Mouse (Mus musculus) hindbrain, postnatal 0 days (tissue): ENCODE data around the gene Igfbp2. TPM values are rescaled to one million over a fixed set of nuclear protein-coding genes. Genes with fewer than 3 reads are reported as not detected.
A peak's percentile ranks its signal among the peaks of the same experiment; 100 is the strongest.

ENCODE experiments used
- ATAC-seq: fragments of 200-750 bp; cut with Nextera tagmentation; 2 replicates; pipeline ENCODE4 v1.8.0; 2017; ENCODE audit warnings: mild to moderate bottlenecking, moderate TSS enrichment, moderate library complexity
- DNase-seq: peaks from one replicate; pipeline ENCODE4 v3.0.0-alpha.2; 2015; ENCODE audit warnings: low spot score
- H3K27ac ChIP-seq: fragments of 300-500 bp; sonication (generic); 2 replicates; pipeline ENCODE4 v1.5.1; 2014; ENCODE audit warnings: mild to moderate bottlenecking
- H3K27me3 ChIP-seq: fragments of 300-500 bp; sonication (generic); 2 replicates; pipeline ENCODE4 v1.6.1; 2014; ENCODE audit warnings: low read length, mixed read lengths; ENCODE audit not compliant: insufficient read depth
- H3K36me3 ChIP-seq: fragments of 300-500 bp; sonication (generic); 2 replicates; pipeline ENCODE4 v1.6.1; 2014; ENCODE audit warnings: low read length, mixed read lengths; ENCODE audit not compliant: insufficient read depth
- H3K4me1 ChIP-seq: fragments of 300-500 bp; sonication (generic); 2 replicates; pipeline ENCODE4 v1.6.1; 2014; ENCODE audit warnings: antibody characterized with exemption, low read length, mixed read lengths; ENCODE audit not compliant: insufficient read depth
- H3K4me2 ChIP-seq: fragments of 300-500 bp; sonication (generic); 2 replicates; pipeline ENCODE4 v1.6.1; 2014; ENCODE audit warnings: low read depth, mild to moderate bottlenecking, low read length, moderate library complexity, mixed read lengths
- H3K4me3 ChIP-seq: fragments of 300-500 bp; sonication (generic); 2 replicates; pipeline ENCODE4 v1.5.1; 2014; ENCODE audit warnings: low read length
- H3K9ac ChIP-seq: fragments of 300-500 bp; sonication (generic); replicated peaks from 2 replicates; pipeline ENCODE4 v1.6.1; 2014; ENCODE audit warnings: mild to moderate bottlenecking, low read length, moderate library complexity, mixed read lengths
- H3K9me3 ChIP-seq: fragments of 300-500 bp; sonication (generic); 2 replicates; pipeline ENCODE4 v1.6.1; 2016; ENCODE audit warnings: low read length, mixed read lengths
- CTCF ChIP-seq: IDR thresholded peaks from 2 replicates; pipeline ENCODE4 v1.5.1; 2016; ENCODE audit warnings: antibody characterized with exemption, control low read depth, low read depth
- WGBS: fragments of 180-500 bp; shearing (Covaris S2); extraction: QIAGEN DNeasy Blood & Tissue Kit; methylation state at CpG from one replicate; pipeline ENCODE4 v1.1.7; 2014; 5-methylcytosine and 5-hydroxymethylcytosine counted together
- polyA plus RNA-seq: library from polyadenylated mRNA; unstranded; fragments of >200 nt; fragmentation: Nextera tagmentation; extraction: Ambion mirVana; gene quantifications from 2 replicates; pipeline ENCODE4 v1.2.1, GENCODE M21; 2015
- total RNA-seq: library from RNA; depleted of rRNA; stranded (reverse); fragments of >200 nt; gene quantifications from 2 replicates; pipeline ENCODE4 v1.2.3, GENCODE M21; 2014

Igfbp2 gene
- total and polyA plus RNA-seq, 2 experiments from 2014 or later, result 480 to 686 TPM

DNA sequence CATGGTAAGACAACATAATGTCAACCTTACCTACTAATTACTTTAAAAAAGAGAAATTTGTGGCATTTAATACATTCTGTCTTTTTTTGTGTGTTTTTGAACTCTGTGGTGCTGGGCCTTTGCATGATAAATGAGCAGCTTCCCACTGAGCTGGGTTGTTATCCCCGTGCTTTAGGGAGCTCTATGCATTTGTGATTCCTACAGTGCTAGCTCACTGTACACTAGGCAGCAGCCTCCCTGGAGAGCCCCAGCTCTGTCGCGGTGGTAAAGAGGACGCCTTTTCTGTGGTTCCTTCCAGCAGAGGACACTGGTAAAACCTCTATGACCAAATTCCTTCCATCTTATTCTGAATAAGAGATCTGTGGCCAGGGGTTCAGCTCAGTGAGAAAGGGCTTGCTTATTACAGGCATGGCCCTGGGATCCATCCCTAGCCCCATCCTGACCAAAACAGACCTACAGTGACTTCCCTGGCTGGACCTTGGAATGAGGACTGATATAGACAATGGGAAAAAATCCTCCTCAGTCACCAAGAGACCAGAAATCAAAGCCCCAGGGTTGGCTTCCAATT is 18.7 kb upstream of the Igfbp2 start:
- Histone ChIP-seq H3K4me3 (no peak overlapping the region), H3K4me2 (no peak overlapping the region), H3K4me1 (peaks cover 6% of the 10 kb centered on the region), H3K9ac (no peak overlapping the region), H3K27me3 (no peaks in the 10 kb centered on the region), H3K36me3 (no peaks in the 10 kb centered on the region), H3K27ac (no peak overlapping the region), H3K9me3 (no peaks in the 10 kb centered on the region)
- ATAC-seq (no peak), DNase-seq (no peak)
- WGBS, result 16% methylated on average over 4 of the region's 4 CpGs
- no peak for TF ChIP-seq CTCF

DNA sequence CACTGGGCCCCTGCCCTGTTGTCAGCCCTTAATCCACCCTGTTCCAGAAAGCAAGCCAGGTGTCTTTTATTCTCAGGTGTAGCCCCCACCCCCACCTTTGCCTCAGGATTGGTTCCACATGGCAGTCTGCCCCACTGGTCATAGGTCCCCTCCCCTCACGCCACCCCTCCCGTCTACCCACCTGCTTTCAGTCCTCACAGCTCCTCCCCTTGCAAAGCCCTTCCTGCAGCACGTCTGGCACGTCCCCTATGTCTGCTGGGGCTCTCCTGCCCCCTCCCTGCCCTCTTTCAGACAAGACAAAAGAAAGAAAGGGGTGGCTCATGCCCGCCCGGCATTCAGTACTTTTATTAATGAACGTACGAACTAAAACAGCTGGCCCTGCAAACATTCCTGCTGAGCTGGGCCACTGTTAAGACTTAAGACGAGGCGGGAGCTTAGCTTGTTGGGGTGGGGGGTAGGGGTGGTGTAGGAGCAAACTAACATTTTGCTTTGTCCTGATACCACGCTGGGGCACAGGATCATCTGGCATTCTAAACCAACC is 18.2 kb upstream of the Igfbp2 start:
- 15% methylated on average over 11 of the region's 11 CpGs for WGBS
- TF ChIP-seq CTCF, result no peak
- Histone ChIP-seq H3K4me2 (no peak overlapping the region), H3K27me3 (no peaks in the 10 kb centered on the region), H3K36me3 (no peaks in the 10 kb centered on the region), H3K4me3 (no peak overlapping the region), H3K9ac (no peak overlapping the region), H3K27ac (no peak overlapping the region), H3K9me3 (no peaks in the 10 kb centered on the region), H3K4me1 (peaks cover 6% of the 10 kb centered on the region)
- DNase-seq (peak; percentile 9), ATAC-seq (peak; percentile 49; the same call in 1 of the 2 replicates)

DNA sequence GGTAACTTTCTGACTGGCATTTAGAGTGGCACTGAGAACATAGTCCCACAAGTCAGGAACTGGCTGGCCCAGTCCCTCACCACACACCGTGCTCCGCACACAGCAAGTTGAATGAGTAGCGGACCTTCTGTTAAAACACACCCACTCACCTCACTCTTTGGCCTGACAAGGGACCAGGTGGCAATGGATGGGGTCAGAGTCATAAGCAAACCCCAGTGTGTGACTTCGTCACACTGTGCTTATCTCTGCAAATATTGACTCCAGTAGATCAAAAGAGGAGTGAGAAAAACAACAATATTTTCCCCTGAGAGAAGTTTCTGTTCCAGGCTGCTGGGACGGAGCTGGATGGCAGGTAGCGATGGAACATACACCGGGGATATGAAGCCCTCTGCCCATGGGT is 15.0 kb upstream of the Igfbp2 start:
- TF ChIP-seq CTCF, result no peak
- H3K27ac ChIP-seq, result no peak overlapping the region
- no peak overlapping the region for H3K4me3 ChIP-seq
- H3K4me2 ChIP-seq, result no peak overlapping the region
- H3K9ac ChIP-seq, result no peak overlapping the region
- no peaks in the 10 kb centered on the region for H3K36me3 ChIP-seq
- no peaks in the 10 kb centered on the region for H3K27me3 ChIP-seq
- no peaks in the 10 kb centered on the region for H3K9me3 ChIP-seq
- ATAC-seq (no peak), DNase-seq (no peak)
- peaks cover 8% of the 10 kb centered on the region; the same call in 1 of the 2 replicates for H3K4me1 ChIP-seq
- 93% methylated on average over 7 of the region's 7 CpGs for WGBS

- Histone ChIP-seq H3K9ac (no peak overlapping the region), H3K36me3 (no peaks in the 10 kb centered on the region), H3K27ac (no peak overlapping the region), H3K9me3 (no peaks in the 10 kb centered on the region), H3K4me3 (no peak overlapping the region), H3K4me2 (no peak overlapping the region), H3K27me3 (no peaks in the 10 kb centered on the region), H3K4me1 (peaks cover 8% of the 10 kb centered on the region; the same call in 1 of the 2 replicates)
- no peak for DNase-seq
- WGBS, result 85% methylated on average over 7 of the region's 7 CpGs
- no peak for TF ChIP-seq CTCF
- ATAC-seq, result no peak
Observed at GRCm38 (mm10) chr1:72809951-72810675, 14.2 kb upstream of the Igfbp2 start.

GRCm38 (mm10) chr1:72811061-72811460 is 13.2 kb upstream of the Igfbp2 start:
- H3K36me3 ChIP-seq, result no peaks in the 10 kb centered on the region
- H3K4me1 ChIP-seq, result peaks cover 2% of the 10 kb centered on the region; the same call in 1 of the 2 replicates
- no peaks in the 10 kb centered on the region for H3K9me3 ChIP-seq
- no peak for TF ChIP-seq CTCF
- 94% methylated on average over 3 of the region's 3 CpGs for WGBS
- H3K27ac ChIP-seq, result no peak overlapping the region
- H3K27me3 ChIP-seq, result no peaks in the 10 kb centered on the region
- DNase-seq, result no peak
- no peak overlapping the region for H3K4me3 ChIP-seq
- no peak for ATAC-seq
- no peak overlapping the region for H3K9ac ChIP-seq
- no peak overlapping the region for H3K4me2 ChIP-seq

- no peak overlapping the region for H3K27ac ChIP-seq
- no peak for DNase-seq
- H3K4me3 ChIP-seq, result no peak overlapping the region
- 45% methylated on average over 5 of the region's 5 CpGs for WGBS
- TF ChIP-seq CTCF, result no peak
- H3K36me3 ChIP-seq, result no peaks in the 10 kb centered on the region
- H3K9me3 ChIP-seq, result no peaks in the 10 kb centered on the region
- peaks cover 2% of the 10 kb centered on the region; the same call in 1 of the 2 replicates for H3K4me1 ChIP-seq
- H3K9ac ChIP-seq, result no peak overlapping the region
- H3K4me2 ChIP-seq, result no peak overlapping the region
- ATAC-seq, result peak; percentile 60; the same call in 1 of the 2 replicates
- H3K27me3 ChIP-seq, result no peaks in the 10 kb centered on the region
Observed at GRCm38 (mm10) chr1:72813089-72813638, 11.1 kb upstream of the Igfbp2 start.
